Mouse (Mus musculus): ENCODE results near the gene Ncf1.

DNA sequence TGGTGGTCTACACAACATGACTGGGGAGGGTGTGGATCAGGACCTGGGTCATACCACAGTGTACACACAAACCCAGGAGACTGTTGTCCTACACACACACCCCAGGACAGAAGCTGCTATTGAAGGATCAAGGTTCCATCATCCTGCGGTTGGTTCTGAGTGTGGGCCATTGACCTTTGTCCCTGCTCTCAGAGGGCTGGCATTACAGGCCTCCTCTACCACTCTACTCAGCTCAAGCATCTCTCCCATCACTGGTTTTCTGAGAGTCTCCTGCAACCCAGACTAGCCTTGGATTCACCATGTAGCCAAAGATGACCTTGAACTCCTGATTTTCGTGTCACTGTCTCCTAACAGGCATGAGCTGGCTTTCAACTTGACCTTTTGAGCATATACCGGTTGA is 6.8 kb upstream of the Ncf1 start:
- no peak for TF ChIP-seq CTCF (IDR thresholded peaks at IDR 0.05; ENCODE audit: borderline replicate concordance, insufficient read depth, low read depth, low read length)
- TF ChIP-seq POLR2A (IDR thresholded peaks at IDR 0.05; ENCODE audit: borderline replicate concordance, insufficient read depth, low read length) = no peak

Data from cerebellum, adult 2 months (tissue).